Mouse (Mus musculus) limb, embryonic 11.5 days (tissue): ENCODE measurements around the gene Arhgap32. TPM values are rescaled to one million over a fixed set of nuclear protein-coding genes. Genes with fewer than 3 reads are reported as not detected.
A peak's percentile ranks its signal among the peaks of the same experiment; 100 is the strongest.

ENCODE experiments used
- ATAC-seq: fragments of 200-750 bp; cut with Nextera tagmentation; 2 replicates; pipeline ENCODE4 v1.8.0; 2017; ENCODE audit warnings: low read depth; ENCODE audit not compliant: insufficient number of reproducible peaks, low FRiP score, low TSS enrichment
- DNase-seq: peaks from one replicate; pipeline ENCODE4 v3.0.0-alpha.2; 2015; ENCODE audit warnings: low spot score
- H3K27ac ChIP-seq: fragments of 300-500 bp; sonication (generic); replicated peaks from 2 replicates; pipeline ENCODE4 v1.5.1; 2014; ENCODE audit warnings: low read depth, mild to moderate bottlenecking, low read length
- H3K27me3 ChIP-seq: fragments of 300-500 bp; sonication (generic); 2 replicates; pipeline ENCODE4 v1.6.1; 2014; ENCODE audit warnings: mild to moderate bottlenecking, low read length, mixed read lengths; ENCODE audit not compliant: control insufficient read depth, insufficient read depth
- H3K36me3 ChIP-seq: fragments of 300-500 bp; sonication (generic); 2 replicates; pipeline ENCODE4 v1.6.1; 2014; ENCODE audit warnings: mild to moderate bottlenecking, low read length, moderate library complexity, mixed read lengths; ENCODE audit not compliant: control insufficient read depth, insufficient read depth
- H3K4me1 ChIP-seq: fragments of 300-500 bp; sonication (generic); 2 replicates; pipeline ENCODE4 v1.6.1; 2014; ENCODE audit warnings: low read length, mixed read lengths; ENCODE audit not compliant: control insufficient read depth, insufficient read depth
- H3K4me2 ChIP-seq: fragments of 300-500 bp; sonication (generic); 2 replicates; pipeline ENCODE4 v1.6.1; 2014; ENCODE audit warnings: low read depth, mild to moderate bottlenecking, moderate library complexity; ENCODE audit not compliant: severe bottlenecking
- H3K4me3 ChIP-seq: fragments of 300-500 bp; sonication (generic); 2 replicates; pipeline ENCODE4 v1.5.1; 2014; ENCODE audit warnings: low read depth, low read length
- H3K9ac ChIP-seq: fragments of 300-500 bp; sonication (generic); 2 replicates; pipeline ENCODE4 v1.6.1; 2014; ENCODE audit warnings: mild to moderate bottlenecking, low read length
- H3K9me3 ChIP-seq: fragments of 300-500 bp; sonication (generic); 2 replicates; pipeline ENCODE4 v1.6.1; 2016; ENCODE audit warnings: low read length; ENCODE audit not compliant: control insufficient read depth
- WGBS: fragments of 180-500 bp; shearing (Covaris S2); extraction: QIAGEN DNeasy Blood & Tissue Kit; methylation state at CpG from one replicate; pipeline ENCODE4 v1.1.7; 2014; 5-methylcytosine and 5-hydroxymethylcytosine counted together
- microRNA-seq: library from miRNA; unstranded; fragments of <30 nt; microRNA quantifications from one replicate; pipeline ENCODE4, GENCODE M21; 2016
- polyA plus RNA-seq: library from polyadenylated mRNA; unstranded; fragments of >200 nt; fragmentation: Nextera tagmentation; extraction: Ambion mirVana; gene quantifications from 2 replicates; pipeline ENCODE4 v1.2.1, GENCODE M21; 2014

Gene Arhgap32
- polyA plus RNA-seq, 1 experiment from 2014 or later, result 5.3 TPM

- 88% methylated on average over 9 of the region's 9 CpGs for WGBS
- Histone ChIP-seq H3K4me1 (no peaks in the 10 kb centered on the region), H3K4me2 (no peak overlapping the region), H3K9me3 (no peaks in the 10 kb centered on the region), H3K9ac (no peak overlapping the region), H3K27ac (no peak overlapping the region), H3K4me3 (no peak overlapping the region), H3K27me3 (no peaks in the 10 kb centered on the region), H3K36me3 (no peaks in the 10 kb centered on the region)
- ATAC-seq (no peak), DNase-seq (no peak)
Observed at GRCm38 (mm10) chr9:32295061-32295800, 179.3 kb downstream of the Arhgap32 start.

- no peak overlapping the region for H3K4me3 ChIP-seq
- 81% methylated on average over 13 of the region's 13 CpGs for WGBS
- no peak overlapping the region for H3K27ac ChIP-seq
- DNase-seq (no peak), ATAC-seq (no peak)
- no peaks in the 10 kb centered on the region for H3K36me3 ChIP-seq
- no peaks in the 10 kb centered on the region for H3K9me3 ChIP-seq
- no peak overlapping the region for H3K9ac ChIP-seq
- H3K27me3 ChIP-seq, result no peaks in the 10 kb centered on the region
- H3K4me2 ChIP-seq, result no peak overlapping the region
- no peaks in the 10 kb centered on the region for H3K4me1 ChIP-seq
Observed at GRCm38 (mm10) chr9:32302501-32303150, 186.7 kb downstream of the Arhgap32 start.

- 61% methylated on average over 14 of the region's 14 CpGs for WGBS
- ATAC-seq (no peak), DNase-seq (peak; percentile 26)
- H3K4me2 ChIP-seq, result no peak overlapping the region
- H3K9me3 ChIP-seq, result no peaks in the 10 kb centered on the region
- H3K4me3 ChIP-seq, result no peak overlapping the region
- no peak overlapping the region for H3K9ac ChIP-seq
- no peaks in the 10 kb centered on the region for H3K36me3 ChIP-seq
- no peaks in the 10 kb centered on the region for H3K27me3 ChIP-seq
- no peaks in the 10 kb centered on the region for H3K4me1 ChIP-seq
- H3K27ac ChIP-seq, result no peak overlapping the region
Observed at GRCm38 (mm10) chr9:32311786-32312185, 195.8 kb downstream of the Arhgap32 start.

GRCm38 (mm10) chr9:32312208-32312607 lies 196.3 kb downstream of the Arhgap32 start:
- H3K4me1 ChIP-seq, result no peaks in the 10 kb centered on the region
- no peaks in the 10 kb centered on the region for H3K9me3 ChIP-seq
- H3K4me3 ChIP-seq, result no peak overlapping the region
- no peaks in the 10 kb centered on the region for H3K36me3 ChIP-seq
- H3K4me2 ChIP-seq, result no peak overlapping the region
- no peak for DNase-seq
- no peaks in the 10 kb centered on the region for H3K27me3 ChIP-seq
- 82% methylated on average over 4 of the region's 4 CpGs for WGBS
- ATAC-seq, result no peak
- no peak overlapping the region for H3K9ac ChIP-seq
- H3K27ac ChIP-seq, result no peak overlapping the region

GRCm38 (mm10) chr9:32314071-32314470 lies 198.1 kb downstream of the Arhgap32 start:
- no peak overlapping the region for H3K27ac ChIP-seq
- WGBS, result 69% methylated on average over 3 of the region's 3 CpGs

GRCm38 (mm10) chr9:32315999-32316398 lies 200.1 kb downstream of the Arhgap32 start:
- Histone ChIP-seq H3K27me3 (no peaks in the 10 kb centered on the region), H3K9ac (no peak overlapping the region), H3K4me1 (no peaks in the 10 kb centered on the region), H3K27ac (no peak overlapping the region), H3K9me3 (no peaks in the 10 kb centered on the region), H3K4me2 (no peak overlapping the region), H3K36me3 (no peaks in the 10 kb centered on the region), H3K4me3 (no peak overlapping the region)
- WGBS, result 90% methylated on average over 3 of the region's 3 CpGs
- ATAC-seq (no peak), DNase-seq (no peak)

More at GRCm38 (mm10) chr9:32314071-32314470, 198.1 kb downstream of the Arhgap32 start:
- no peak for ATAC-seq
- H3K4me1 ChIP-seq, result no peaks in the 10 kb centered on the region
- no peak for DNase-seq
- H3K9me3 ChIP-seq, result no peaks in the 10 kb centered on the region
- no peak overlapping the region for H3K9ac ChIP-seq
- no peak overlapping the region for H3K4me2 ChIP-seq
- no peak overlapping the region for H3K4me3 ChIP-seq
- no peaks in the 10 kb centered on the region for H3K36me3 ChIP-seq
- H3K27me3 ChIP-seq, result no peaks in the 10 kb centered on the region

Small RNA genes within 50 kb of the gene (microRNA-seq; reads per million reads assigned to microRNA genes)
- not detected for gene Gm44453

Other genes starting within 250 kb of the Arhgap32 start
- gene Barx2, start 202.7 kb upstream of the Arhgap32 start, polyA plus RNA-seq, result 1.0 and 1.3 TPM in 2 replicates
- 0.14 and 0.35 TPM in 2 replicates for gene Kcnj5, start 228.2 kb downstream of the Arhgap32 start, polyA plus RNA-seq